Mouse (Mus musculus) 416B (cell line): ENCODE measurements at regions not wholly inside any gene's neighbourhood (a gene's known extent, or its start where the extent isn't known, plus 50 kb on each side); places are given as distances from the start of the nearest gene placed in this dataset.

Source experiments
- DNase-seq: peaks from one replicate; pipeline ENCODE4 v3.0.0; 2011; ENCODE audit warnings: low read depth

DNA sequence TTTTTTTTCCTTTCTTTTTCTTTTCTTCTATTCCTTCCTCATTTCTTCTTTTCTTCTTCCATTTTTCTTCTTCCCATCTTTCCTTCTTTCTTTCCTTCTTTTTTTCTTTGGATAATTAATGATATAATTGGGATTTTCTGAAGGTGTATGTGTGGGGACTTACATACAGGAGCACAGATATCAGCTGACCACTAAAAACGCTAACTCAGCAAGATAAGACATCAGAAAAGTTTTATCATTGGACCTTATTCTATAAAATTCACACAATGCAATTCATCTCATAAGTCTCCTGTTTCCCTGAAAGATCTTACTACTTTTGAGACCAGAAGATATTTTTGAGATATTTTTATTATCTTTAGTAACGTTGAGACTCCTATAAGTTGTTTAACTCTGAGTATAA is 144.8 kb upstream of the Vmn2r99 start:
- DNase-seq, result no peak

DNA sequence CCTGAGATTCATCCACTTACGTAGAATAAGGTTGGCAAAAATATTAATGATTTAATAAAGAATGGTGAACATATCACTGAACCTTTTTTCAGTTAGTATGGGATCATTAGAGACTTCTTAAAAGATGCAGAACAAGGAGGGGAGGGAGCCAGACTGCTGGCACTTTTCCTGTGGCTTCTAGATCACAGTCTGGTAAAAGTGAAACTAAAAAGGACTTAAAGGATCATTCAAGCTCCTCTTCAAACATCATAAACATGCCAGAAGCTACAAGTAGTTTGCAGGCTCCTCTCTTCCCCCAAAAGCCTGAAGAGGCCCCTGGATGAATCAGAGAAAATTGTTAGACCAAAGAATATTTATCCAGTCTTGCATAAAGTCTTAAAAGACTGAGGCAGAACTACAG is 135.2 kb upstream of the Vmn2r99 start:
- DNase-seq, result peak; percentile 39
